Mouse (Mus musculus) kidney, adult 11 months (tissue): ENCODE measurements around the gene Cdh4.

ENCODE experiments used
- DNase-seq: peaks from one replicate; pipeline ENCODE4 v3.0.0; 2022

Cdh4 gene

GRCm38 (mm10) chr2:179442191-179442540 lies at the start of gene Cdh4:
Gene Cdh4 (plus strand): TSS chr2:179442431.
- DNase-seq, result peak; percentile 69

GRCm38 (mm10) chr2:179395442-179395841 lies 46.8 kb upstream of the Cdh4 start:
- DNase-seq, result no peak

GRCm38 (mm10) chr2:179399645-179400249 lies 42.5 kb upstream of the Cdh4 start:
- no peak for DNase-seq

- DNase-seq, result no peak
Observed at GRCm38 (mm10) chr2:179410866-179411561, 31.2 kb upstream of the Cdh4 start.

GRCm38 (mm10) chr2:179412966-179413365 lies 29.3 kb upstream of the Cdh4 start:
- DNase-seq, result no peak

- DNase-seq, result peak; percentile 4
Observed at GRCm38 (mm10) chr2:179414253-179414652, 28.0 kb upstream of the Cdh4 start.

- no peak for DNase-seq
Observed at GRCm38 (mm10) chr2:179414704-179415103, 27.5 kb upstream of the Cdh4 start.

- no peak for DNase-seq
Observed at GRCm38 (mm10) chr2:179415892-179416403, 26.3 kb upstream of the Cdh4 start.

- no peak for DNase-seq
Observed at GRCm38 (mm10) chr2:179416587-179417227, 25.5 kb upstream of the Cdh4 start.

- DNase-seq, result no peak
Observed at GRCm38 (mm10) chr2:179425602-179426001, 16.6 kb upstream of the Cdh4 start.

- no peak for DNase-seq
Observed at GRCm38 (mm10) chr2:179428889-179429288, 13.3 kb upstream of the Cdh4 start.

- no peak for DNase-seq
Observed at GRCm38 (mm10) chr2:179440161-179440560, 2.1 kb upstream of the Cdh4 start.

GRCm38 (mm10) chr2:179441086-179441485 lies 1.1 kb upstream of the Cdh4 start:
- no peak for DNase-seq

GRCm38 (mm10) chr2:179441717-179442116 lies 514 bp upstream of the Cdh4 start:
- peak; percentile 18 for DNase-seq

GRCm38 (mm10) chr2:179442541-179443225 lies 452 bp downstream of the Cdh4 start:
- DNase-seq, result peak; percentile 29

GRCm38 (mm10) chr2:179443226-179443815 lies 1.1 kb downstream of the Cdh4 start:
- peak; percentile 32 for DNase-seq

- no peak for DNase-seq
Observed at GRCm38 (mm10) chr2:179443959-179444358, 1.7 kb downstream of the Cdh4 start.

GRCm38 (mm10) chr2:179448256-179448655 lies 6.0 kb downstream of the Cdh4 start:
- no peak for DNase-seq

GRCm38 (mm10) chr2:179449018-179449417 lies 6.8 kb downstream of the Cdh4 start:
- no peak for DNase-seq

- DNase-seq, result no peak
Observed at GRCm38 (mm10) chr2:179459196-179459595, 17.0 kb downstream of the Cdh4 start.

- no peak for DNase-seq
Observed at GRCm38 (mm10) chr2:179459606-179460005, 17.4 kb downstream of the Cdh4 start.

- DNase-seq, result no peak
Observed at GRCm38 (mm10) chr2:179463514-179463913, 21.3 kb downstream of the Cdh4 start.

GRCm38 (mm10) chr2:179467839-179468445 lies 25.7 kb downstream of the Cdh4 start:
- DNase-seq, result peak; percentile 7
